Mouse (Mus musculus) kidney, embryonic 15.5 days (tissue): ENCODE measurements around the gene Paics. TPM values are rescaled to one million over a fixed set of nuclear protein-coding genes. Genes with fewer than 3 reads are reported as not detected.

Experiments
- ATAC-seq: fragments of 200-750 bp; cut with Nextera tagmentation; replicated peaks from 2 replicates; pipeline ENCODE4 v1.8.0; 2017; ENCODE audit warnings: moderate TSS enrichment; ENCODE audit not compliant: low FRiP score
- H3K27ac ChIP-seq: fragments of 300-500 bp; sonication (generic); 2 replicates; pipeline ENCODE4 v1.5.1; 2015; ENCODE audit warnings: mild to moderate bottlenecking, inconsistent platforms
- H3K27me3 ChIP-seq: fragments of 300-500 bp; sonication (generic); 2 replicates; pipeline ENCODE4 v1.6.1; 2015; ENCODE audit warnings: inconsistent platforms
- H3K36me3 ChIP-seq: fragments of 300-500 bp; sonication (generic); 2 replicates; pipeline ENCODE4 v1.6.1; 2015; ENCODE audit warnings: inconsistent platforms
- H3K4me1 ChIP-seq: fragments of 300-500 bp; sonication (generic); 2 replicates; pipeline ENCODE4 v1.6.1; 2015; ENCODE audit warnings: inconsistent platforms
- H3K4me2 ChIP-seq: fragments of 300-500 bp; sonication (generic); 2 replicates; pipeline ENCODE4 v1.6.1; 2015; ENCODE audit warnings: moderate library complexity, mild to moderate bottlenecking, inconsistent platforms
- H3K4me3 ChIP-seq: fragments of 300-500 bp; sonication (generic); replicated peaks from 2 replicates; pipeline ENCODE4 v1.5.1; 2015; ENCODE audit warnings: mild to moderate bottlenecking, inconsistent platforms
- H3K9ac ChIP-seq: fragments of 300-500 bp; sonication (generic); 2 replicates; pipeline ENCODE4 v1.6.1; 2015; ENCODE audit warnings: mild to moderate bottlenecking, inconsistent platforms
- H3K9me3 ChIP-seq: fragments of 300-500 bp; sonication (generic); replicated peaks from 2 replicates; pipeline ENCODE4 v1.6.1; 2016; ENCODE audit warnings: inconsistent platforms
- WGBS: fragments of 180-500 bp; shearing (Covaris S2); methylation state at CpG from one replicate; pipeline ENCODE4 v1.1.7; 2015; ENCODE audit warnings: mixed read lengths; 5-methylcytosine and 5-hydroxymethylcytosine counted together
- polyA plus RNA-seq: library from polyadenylated mRNA; unstranded; fragments of >200 nt; fragmentation: Nextera tagmentation; extraction: Ambion mirVana; gene quantifications from 2 replicates; pipeline ENCODE4 v1.2.1, GENCODE M21; 2015

Paics gene
- polyA plus RNA-seq, 1 experiment from 2014 or later = 316 TPM

GRCm38 (mm10) chr5:76929180-76929877 lies 21.8 kb upstream of the Paics start:
- H3K27ac ChIP-seq = peak overlapping the region; percentile 82
- H3K9me3 ChIP-seq = peaks cover 11% of the 10 kb centered on the region
- peak; percentile 82 for ATAC-seq
- H3K36me3 ChIP-seq = peaks cover 33% of the 10 kb centered on the region
- H3K4me1 ChIP-seq = peaks cover 16% of the 10 kb centered on the region
- no peak overlapping the region for H3K4me3 ChIP-seq
- H3K9ac ChIP-seq = no peak overlapping the region
- 0 out of 2 replicates have a peak overlapping the region, but pooled peaks have one; percentile 25 for H3K4me2 ChIP-seq
- no peaks in the 10 kb centered on the region for H3K27me3 ChIP-seq
- 57% methylated on average over 7 of the region's 7 CpGs for WGBS

- Histone ChIP-seq H3K9ac (no peak overlapping the region), H3K9me3 (no peaks in the 10 kb centered on the region), H3K4me1 (peaks cover under 1% of the 10 kb centered on the region; the same call in 1 of the 2 replicates), H3K4me2 (no peak overlapping the region), H3K27ac (no peak overlapping the region), H3K36me3 (peaks cover 27% of the 10 kb centered on the region), H3K4me3 (no peak overlapping the region), H3K27me3 (no peaks in the 10 kb centered on the region)
- 96% methylated on average over 8 of the region's 8 CpGs for WGBS
- ATAC-seq = no peak
Measured at GRCm38 (mm10) chr5:76939717-76940116, 11.4 kb upstream of the Paics start.

DNA sequence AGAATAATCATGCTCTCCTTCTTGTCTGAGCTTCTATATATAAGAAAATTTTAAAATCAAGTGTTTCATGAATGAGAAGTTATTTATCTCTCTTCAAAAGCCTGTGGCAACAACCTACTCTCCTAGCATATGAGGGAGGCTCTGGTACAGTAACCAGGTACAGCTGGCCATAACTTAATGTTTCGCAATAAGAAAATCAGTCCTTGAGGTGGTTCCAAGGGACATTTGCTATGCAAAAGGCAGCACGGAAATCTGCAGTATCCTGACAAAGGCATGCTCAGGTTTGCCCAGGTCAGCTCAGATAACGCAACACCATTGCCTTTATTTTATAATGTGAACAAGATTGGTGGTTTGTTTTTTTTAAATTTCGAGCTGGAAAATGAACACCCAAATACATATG lies 9.1 kb upstream of the Paics start:
- Histone ChIP-seq H3K9ac (no peak overlapping the region), H3K36me3 (peaks cover 32% of the 10 kb centered on the region), H3K4me3 (no peak overlapping the region), H3K9me3 (no peaks in the 10 kb centered on the region), H3K4me1 (peaks cover 11% of the 10 kb centered on the region), H3K27ac (0 out of 2 replicates have a peak overlapping the region, but pooled peaks have one; percentile 1), H3K27me3 (no peaks in the 10 kb centered on the region), H3K4me2 (no peak overlapping the region)
- no peak for ATAC-seq
- WGBS = 81% methylated on average over 4 of the region's 4 CpGs

DNA sequence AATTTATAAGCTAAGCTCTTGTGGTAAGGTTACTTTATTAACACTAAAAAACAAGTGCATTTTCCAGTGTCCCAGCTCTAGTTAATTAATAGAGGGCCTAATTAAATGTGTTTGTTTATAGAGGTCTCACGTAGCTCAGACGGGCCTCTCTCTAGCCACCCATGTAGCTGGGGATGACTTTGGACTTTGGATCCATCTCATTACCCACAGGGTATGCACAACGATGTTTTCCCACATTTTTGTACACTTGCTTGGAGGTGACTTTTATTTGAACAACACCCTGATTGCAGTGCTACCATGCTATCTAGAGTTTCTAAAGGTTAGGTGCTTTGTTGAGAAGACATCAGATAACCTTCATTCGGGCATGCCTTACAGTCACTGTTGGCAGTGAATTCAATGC lies 8.6 kb upstream of the Paics start:
- 62% methylated on average over 4 of the region's 4 CpGs for WGBS
- H3K36me3 ChIP-seq = peaks cover 35% of the 10 kb centered on the region
- peak; percentile 73 for ATAC-seq
- H3K27ac ChIP-seq = 0 out of 2 replicates have a peak overlapping the region, but pooled peaks have one; percentile 5
- no peak overlapping the region for H3K9ac ChIP-seq
- H3K9me3 ChIP-seq = no peaks in the 10 kb centered on the region
- H3K4me3 ChIP-seq = no peak overlapping the region
- H3K4me1 ChIP-seq = peaks cover 15% of the 10 kb centered on the region
- H3K27me3 ChIP-seq = no peaks in the 10 kb centered on the region
- no peak overlapping the region for H3K4me2 ChIP-seq

GRCm38 (mm10) chr5:76944965-76945677 lies 6.0 kb upstream of the Paics start:
- Histone ChIP-seq H3K36me3 (peaks cover 38% of the 10 kb centered on the region), H3K9ac (no peak overlapping the region), H3K27ac (no peak overlapping the region), H3K4me2 (no peak overlapping the region), H3K9me3 (no peaks in the 10 kb centered on the region), H3K27me3 (no peaks in the 10 kb centered on the region), H3K4me1 (peaks cover 31% of the 10 kb centered on the region), H3K4me3 (no peak overlapping the region)
- 50% methylated on average over 6 of the region's 6 CpGs for WGBS
- no peak for ATAC-seq

GRCm38 (mm10) chr5:76945678-76946033 lies 5.5 kb upstream of the Paics start:
- Histone ChIP-seq H3K27me3 (no peaks in the 10 kb centered on the region), H3K9ac (no peak overlapping the region), H3K27ac (no peak overlapping the region), H3K9me3 (no peaks in the 10 kb centered on the region), H3K4me1 (peaks cover 32% of the 10 kb centered on the region), H3K4me2 (no peak overlapping the region), H3K36me3 (peaks cover 33% of the 10 kb centered on the region), H3K4me3 (no peak overlapping the region)
- WGBS = 84% methylated on average over 2 of the region's 2 CpGs
- no peak for ATAC-seq

- no peaks in the 10 kb centered on the region for H3K9me3 ChIP-seq
- H3K4me1 ChIP-seq = peaks cover 32% of the 10 kb centered on the region
- ATAC-seq = no peak
- H3K4me3 ChIP-seq = no peak overlapping the region
- H3K27ac ChIP-seq = no peak overlapping the region
- peaks cover 29% of the 10 kb centered on the region; the same call in 1 of the 2 replicates for H3K36me3 ChIP-seq
- WGBS = 75% methylated on average over 4 of the region's 4 CpGs
- H3K4me2 ChIP-seq = no peak overlapping the region
- H3K27me3 ChIP-seq = no peaks in the 10 kb centered on the region
- H3K9ac ChIP-seq = no peak overlapping the region
Measured at GRCm38 (mm10) chr5:76947142-76947541, 4.0 kb upstream of the Paics start.

DNA sequence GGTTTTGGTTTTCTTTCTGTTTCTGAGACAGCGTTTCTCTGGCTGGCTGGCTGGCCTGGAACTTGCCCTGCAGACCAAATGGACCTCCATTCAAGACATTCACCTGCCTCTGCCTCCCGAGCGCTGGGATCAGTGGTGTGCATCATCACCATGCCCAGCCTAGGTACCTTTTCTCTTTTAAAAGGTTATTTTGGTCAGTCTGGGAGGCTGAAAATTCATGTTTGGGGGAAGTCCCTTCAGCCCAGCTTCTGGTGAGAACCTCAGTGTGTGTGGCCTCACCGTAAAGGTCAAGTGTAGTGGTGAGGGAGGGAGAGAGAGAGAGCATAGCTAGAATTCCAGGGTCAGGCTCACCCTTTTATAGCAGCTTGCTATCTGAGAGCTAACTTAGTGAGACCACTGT lies 3.3 kb upstream of the Paics start:
- no peak for ATAC-seq
- peaks cover 33% of the 10 kb centered on the region for H3K4me1 ChIP-seq
- no peak overlapping the region for H3K4me3 ChIP-seq
- no peaks in the 10 kb centered on the region for H3K9me3 ChIP-seq
- H3K27me3 ChIP-seq = no peaks in the 10 kb centered on the region
- H3K36me3 ChIP-seq = peaks cover 29% of the 10 kb centered on the region; the same call in 1 of the 2 replicates
- WGBS = 89% methylated on average over 4 of the region's 4 CpGs
- no peak overlapping the region for H3K27ac ChIP-seq
- H3K9ac ChIP-seq = no peak overlapping the region
- H3K4me2 ChIP-seq = no peak overlapping the region

DNA sequence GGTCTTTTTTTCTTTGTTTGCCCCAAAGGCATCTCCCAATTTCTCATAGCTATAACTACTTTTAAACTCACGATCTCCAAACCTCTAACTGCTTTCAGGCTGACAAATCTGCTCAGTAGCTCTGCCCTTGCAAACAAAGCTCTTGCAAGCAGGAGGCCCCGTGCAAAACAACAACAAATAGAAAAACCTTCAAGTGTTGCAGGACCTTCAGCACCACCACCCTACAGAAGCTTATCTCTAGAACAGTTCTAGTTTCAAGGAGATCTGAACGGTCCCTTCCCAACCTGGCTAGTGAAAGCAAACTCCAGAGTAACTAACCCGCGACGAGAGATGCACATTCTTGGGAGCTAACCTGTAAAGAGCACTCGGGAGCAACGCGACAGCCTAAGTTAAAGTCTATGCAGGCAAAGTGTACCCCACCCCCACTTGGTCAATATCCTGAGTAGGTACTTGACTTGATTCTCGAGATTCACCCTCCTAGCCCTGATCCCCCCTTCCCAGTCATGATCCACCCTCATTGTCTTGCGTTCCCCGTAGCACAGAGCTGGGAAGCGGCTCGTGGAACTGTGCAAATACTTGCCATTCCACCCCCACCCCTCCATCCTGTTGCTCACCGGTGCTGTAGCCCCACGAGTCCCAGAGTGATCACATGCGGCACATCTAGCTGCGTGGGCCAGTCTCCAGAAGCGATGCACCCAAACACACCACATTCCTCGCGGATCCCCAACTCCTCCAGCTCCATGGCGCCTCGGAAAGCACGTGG lies 583 bp upstream of the Paics start:
- peaks cover 31% of the 10 kb centered on the region; the same call in 1 of the 2 replicates for H3K36me3 ChIP-seq
- peak overlapping the region; percentile 76 for H3K4me2 ChIP-seq
- ATAC-seq = no peak; the same call in none of the 2 replicates
- H3K9ac ChIP-seq = peak overlapping the region; percentile 72
- peaks cover 40% of the 10 kb centered on the region for H3K4me1 ChIP-seq
- WGBS = under 1% methylated on average over 24 of the region's 24 CpGs
- peak overlapping the region; percentile 66 for H3K4me3 ChIP-seq
- peak overlapping the region; percentile 94 for H3K27ac ChIP-seq
- H3K9me3 ChIP-seq = no peaks in the 10 kb centered on the region
- no peaks in the 10 kb centered on the region for H3K27me3 ChIP-seq

DNA sequence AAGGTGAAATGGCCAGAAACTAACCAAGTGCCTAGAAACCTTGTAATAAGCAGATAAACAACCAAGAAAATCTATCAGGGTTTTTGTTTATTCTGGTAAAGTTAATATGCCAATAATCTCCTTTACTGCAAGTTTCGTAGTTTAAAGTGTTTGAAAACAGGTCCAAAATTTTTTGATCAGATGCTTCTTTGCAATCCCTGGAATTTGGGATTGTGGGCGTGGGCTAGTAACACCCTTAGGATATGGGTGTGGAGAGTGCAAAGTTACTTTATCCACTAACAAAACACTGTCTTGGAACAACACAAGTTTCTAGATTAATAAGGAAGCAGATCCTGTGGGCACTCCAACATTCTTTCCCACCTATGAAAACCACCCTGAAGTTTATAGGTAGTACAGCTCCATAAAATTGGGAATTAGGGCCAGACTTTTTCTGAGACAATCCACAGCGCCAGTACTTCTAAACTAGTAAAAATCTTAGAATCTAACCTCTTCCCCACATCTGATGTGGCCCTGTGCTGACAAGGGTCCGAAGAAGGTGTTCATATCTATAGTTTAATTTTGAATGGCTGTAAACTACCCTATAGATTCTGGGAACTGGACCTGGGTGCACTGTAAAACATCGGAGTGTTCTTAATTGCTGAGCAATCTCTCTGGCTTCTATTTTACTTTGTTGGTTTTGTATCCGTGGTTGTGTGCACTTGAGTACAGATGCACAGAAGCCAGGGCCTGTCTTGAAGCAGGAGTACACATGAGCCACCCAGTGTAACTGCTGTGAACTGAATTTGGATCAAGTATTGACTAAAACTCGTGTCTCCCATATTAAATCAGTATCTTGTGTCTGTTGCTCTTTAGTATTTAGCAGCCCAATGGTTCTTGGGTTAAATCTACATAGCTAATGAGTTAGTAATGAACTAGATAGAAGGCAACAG lies 1.3 kb downstream of the Paics start:
- no peaks in the 10 kb centered on the region for H3K9me3 ChIP-seq
- peak overlapping the region; percentile 76 for H3K4me2 ChIP-seq
- 6% methylated on average over 7 of the region's 7 CpGs for WGBS
- H3K4me1 ChIP-seq = peaks cover 32% of the 10 kb centered on the region
- no peaks in the 10 kb centered on the region for H3K27me3 ChIP-seq
- peak overlapping the region; percentile 94 for H3K27ac ChIP-seq
- ATAC-seq = no peak
- peak overlapping the region; percentile 72 for H3K9ac ChIP-seq
- H3K4me3 ChIP-seq = peak overlapping the region; percentile 66
- peaks cover 42% of the 10 kb centered on the region for H3K36me3 ChIP-seq

- H3K9ac ChIP-seq = no peak overlapping the region
- H3K4me2 ChIP-seq = no peak overlapping the region
- no peak overlapping the region for H3K27ac ChIP-seq
- WGBS = 59% methylated on average over 3 of the region's 3 CpGs
- no peaks in the 10 kb centered on the region for H3K9me3 ChIP-seq
- ATAC-seq = no peak
- H3K27me3 ChIP-seq = no peaks in the 10 kb centered on the region
- peaks cover 44% of the 10 kb centered on the region for H3K36me3 ChIP-seq
- H3K4me3 ChIP-seq = no peak overlapping the region
- peaks cover 24% of the 10 kb centered on the region for H3K4me1 ChIP-seq
Measured at GRCm38 (mm10) chr5:76953794-76954193, 2.7 kb downstream of the Paics start.
